Mouse (Mus musculus) forebrain, embryonic 15.5 days (tissue): ENCODE results near the gene Unc80. TPM values are rescaled to one million over a fixed set of nuclear protein-coding genes. Genes with fewer than 3 reads are reported as not detected.

ENCODE experiments used
- ATAC-seq: fragments of 200-750 bp; cut with Nextera tagmentation; replicated peaks from 2 replicates; pipeline ENCODE4 v1.8.0; 2017; ENCODE audit warnings: mild to moderate bottlenecking, moderate TSS enrichment, moderate library complexity
- H3K27ac ChIP-seq: fragments of 300-500 bp; sonication (generic); replicated peaks from 2 replicates; pipeline ENCODE4 v1.5.1; 2015; ENCODE audit warnings: mild to moderate bottlenecking, inconsistent platforms
- H3K27me3 ChIP-seq: fragments of 300-500 bp; sonication (generic); 2 replicates; pipeline ENCODE4 v1.6.1; 2015; ENCODE audit warnings: inconsistent platforms
- H3K36me3 ChIP-seq: fragments of 300-500 bp; sonication (generic); 2 replicates; pipeline ENCODE4 v1.6.1; 2015; ENCODE audit warnings: mild to moderate bottlenecking, inconsistent platforms
- H3K4me1 ChIP-seq: fragments of 300-500 bp; sonication (generic); 2 replicates; pipeline ENCODE4 v1.6.1; 2015; ENCODE audit warnings: inconsistent platforms
- H3K4me2 ChIP-seq: fragments of 300-500 bp; sonication (generic); replicated peaks from 2 replicates; pipeline ENCODE4 v1.6.1; 2015; ENCODE audit warnings: mild to moderate bottlenecking, inconsistent platforms
- H3K4me3 ChIP-seq: fragments of 300-500 bp; sonication (generic); 2 replicates; pipeline ENCODE4 v1.5.1; 2015; ENCODE audit warnings: mild to moderate bottlenecking, inconsistent platforms
- H3K9ac ChIP-seq: fragments of 300-500 bp; sonication (generic); replicated peaks from 2 replicates; pipeline ENCODE4 v1.6.1; 2015; ENCODE audit warnings: mild to moderate bottlenecking, inconsistent platforms
- H3K9me3 ChIP-seq: fragments of 300-500 bp; sonication (generic); 2 replicates; pipeline ENCODE4 v1.6.1; 2016; ENCODE audit warnings: inconsistent platforms
- WGBS: fragments of 180-500 bp; shearing (Covaris S2); methylation state at CpG from one replicate; pipeline ENCODE4 v1.1.7; 2015; ENCODE audit warnings: mixed read lengths; 5-methylcytosine and 5-hydroxymethylcytosine counted together
- polyA plus RNA-seq: library from polyadenylated mRNA; unstranded; fragments of >200 nt; fragmentation: Nextera tagmentation; extraction: Ambion mirVana; gene quantifications from 2 replicates; pipeline ENCODE4 v1.2.1, GENCODE M21; 2015

The Unc80 gene
- polyA plus RNA-seq, 1 experiment from 2014 or later: 3.9 TPM

GRCm38 (mm10) chr1:66493064-66493463 lies 24.9 kb downstream of the Unc80 start:
- Histone ChIP-seq H3K4me1 (0 out of 2 replicates have a peak, but pooled peaks cover 4% of the 10 kb centered on the region), H3K9me3 (no peaks in the 10 kb centered on the region), H3K4me3 (no peak overlapping the region), H3K27ac (no peak overlapping the region), H3K4me2 (no peak overlapping the region), H3K9ac (no peak overlapping the region), H3K27me3 (no peaks in the 10 kb centered on the region), H3K36me3 (no peaks in the 10 kb centered on the region)
- no peak for ATAC-seq
- WGBS: 46% methylated on average over 6 of the region's 6 CpGs

GRCm38 (mm10) chr1:66495310-66496012 lies 27.3 kb downstream of the Unc80 start:
- H3K27me3 ChIP-seq: no peaks in the 10 kb centered on the region

GRCm38 (mm10) chr1:66550812-66551211 lies 82.6 kb downstream of the Unc80 start:
- 89% methylated on average over 3 of the region's 3 CpGs for WGBS
- no peak for ATAC-seq
- no peak overlapping the region for H3K9ac ChIP-seq
- H3K4me1 ChIP-seq: no peaks in the 10 kb centered on the region
- H3K27ac ChIP-seq: no peak overlapping the region
- H3K4me2 ChIP-seq: no peak overlapping the region
- H3K9me3 ChIP-seq: no peaks in the 10 kb centered on the region
- H3K36me3 ChIP-seq: no peaks in the 10 kb centered on the region
- H3K4me3 ChIP-seq: no peak overlapping the region
- no peaks in the 10 kb centered on the region for H3K27me3 ChIP-seq

More at GRCm38 (mm10) chr1:66495310-66496012, 27.3 kb downstream of the Unc80 start:
- Histone ChIP-seq H3K9me3 (no peaks in the 10 kb centered on the region), H3K4me2 (no peak overlapping the region), H3K27ac (no peak overlapping the region), H3K9ac (no peak overlapping the region), H3K36me3 (no peaks in the 10 kb centered on the region), H3K4me1 (0 out of 2 replicates have a peak, but pooled peaks cover 4% of the 10 kb centered on the region), H3K4me3 (no peak overlapping the region)
- WGBS: 29% methylated on average over 3 of the region's 3 CpGs
- peak; percentile 74 for ATAC-seq

GRCm38 (mm10) chr1:66552396-66552966 lies 84.3 kb downstream of the Unc80 start:
- no peaks in the 10 kb centered on the region for H3K9me3 ChIP-seq
- H3K27ac ChIP-seq: no peak overlapping the region
- no peaks in the 10 kb centered on the region for H3K4me1 ChIP-seq
- H3K4me2 ChIP-seq: no peak overlapping the region
- no peak overlapping the region for H3K9ac ChIP-seq
- ATAC-seq: no peak
- WGBS: 79% methylated on average over 5 of the region's 5 CpGs
- no peaks in the 10 kb centered on the region for H3K27me3 ChIP-seq
- H3K36me3 ChIP-seq: no peaks in the 10 kb centered on the region
- H3K4me3 ChIP-seq: no peak overlapping the region

DNA sequence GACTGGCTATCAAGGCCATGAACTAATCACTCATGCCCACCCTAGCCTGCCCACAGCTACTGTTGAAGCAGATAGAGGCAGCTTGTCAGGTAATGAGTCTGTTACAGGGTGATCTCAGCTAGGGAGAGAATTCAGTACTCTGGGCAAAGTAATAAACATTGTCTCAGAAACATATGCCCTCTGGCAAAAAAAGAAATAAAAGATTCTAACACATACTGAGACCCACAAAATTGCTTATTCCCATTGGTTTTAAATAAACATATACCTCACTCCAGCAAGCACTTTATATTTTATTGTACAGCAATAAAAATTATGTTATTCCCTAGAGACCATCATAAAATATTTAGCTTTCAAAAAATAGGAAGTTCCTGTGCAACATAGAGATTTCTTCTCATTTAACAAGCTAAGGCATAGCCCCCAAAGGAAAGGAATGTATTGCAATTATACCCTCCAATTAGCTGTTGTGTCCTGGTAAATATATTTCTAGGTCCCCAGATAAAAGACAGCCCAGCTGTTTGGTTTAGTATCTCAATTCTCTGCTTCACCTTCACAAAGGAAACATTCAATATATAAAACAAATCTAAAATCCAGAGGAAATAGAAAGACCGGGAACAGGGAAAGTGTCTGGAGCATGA lies 93.6 kb downstream of the Unc80 start:
- no peak overlapping the region for H3K27ac ChIP-seq
- WGBS: 76% methylated on average over 1 of the region's 1 CpGs
- no peaks in the 10 kb centered on the region for H3K9me3 ChIP-seq
- H3K4me1 ChIP-seq: no peaks in the 10 kb centered on the region
- H3K9ac ChIP-seq: no peak overlapping the region
- H3K36me3 ChIP-seq: no peaks in the 10 kb centered on the region
- ATAC-seq: no peak
- no peak overlapping the region for H3K4me2 ChIP-seq
- no peak overlapping the region for H3K4me3 ChIP-seq
- H3K27me3 ChIP-seq: no peaks in the 10 kb centered on the region

- no peak overlapping the region for H3K4me3 ChIP-seq
- no peak overlapping the region for H3K4me2 ChIP-seq
- no peaks in the 10 kb centered on the region for H3K27me3 ChIP-seq
- WGBS: 85% methylated on average over 2 of the region's 2 CpGs
- H3K9ac ChIP-seq: no peak overlapping the region
- ATAC-seq: no peak
- H3K4me1 ChIP-seq: no peaks in the 10 kb centered on the region
- H3K27ac ChIP-seq: no peak overlapping the region
- no peaks in the 10 kb centered on the region for H3K36me3 ChIP-seq
- H3K9me3 ChIP-seq: no peaks in the 10 kb centered on the region
These were observed 94.2 kb downstream of the Unc80 start for GRCm38 (mm10) chr1:66562332-66562731.

- Histone ChIP-seq H3K36me3 (no peaks in the 10 kb centered on the region), H3K4me2 (no peak overlapping the region), H3K9me3 (no peaks in the 10 kb centered on the region), H3K9ac (no peak overlapping the region), H3K27me3 (no peaks in the 10 kb centered on the region), H3K4me1 (no peaks in the 10 kb centered on the region), H3K27ac (no peak overlapping the region), H3K4me3 (no peak overlapping the region)
- WGBS: 76% methylated on average over 13 of the region's 13 CpGs
- no peak for ATAC-seq
These were observed 101.6 kb downstream of the Unc80 start for GRCm38 (mm10) chr1:66569736-66570135.

DNA sequence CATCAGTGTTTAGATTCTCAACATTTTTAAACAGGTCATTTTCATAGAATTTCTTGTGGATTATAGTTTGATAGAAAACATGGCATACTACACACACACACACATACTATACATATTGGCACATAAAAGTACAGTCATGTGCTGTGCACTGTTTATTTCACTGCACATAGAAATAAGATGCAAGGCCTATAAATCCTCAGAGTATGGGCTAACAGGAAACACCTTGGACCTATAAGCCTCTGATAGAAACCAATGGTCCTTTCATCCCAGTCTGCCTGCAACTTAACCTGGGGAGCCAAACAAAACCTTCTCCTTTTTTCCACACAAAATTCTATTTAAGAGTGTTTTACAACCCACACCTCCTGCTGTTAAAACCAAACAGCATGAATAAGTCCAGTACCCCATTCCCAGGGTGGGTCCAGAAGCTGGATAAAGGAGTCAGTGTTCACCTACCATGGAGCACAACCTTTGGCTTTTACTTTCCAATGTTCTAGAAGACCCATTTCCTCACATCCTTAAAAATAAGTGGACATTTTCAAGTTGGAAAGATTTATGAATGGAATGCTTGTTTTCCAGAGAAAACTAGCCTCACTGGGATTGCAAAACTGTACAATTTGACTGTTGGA lies 129.1 kb downstream of the Unc80 start:
- Histone ChIP-seq H3K27me3 (no peaks in the 10 kb centered on the region), H3K27ac (no peak overlapping the region), H3K4me2 (no peak overlapping the region), H3K4me1 (no peaks in the 10 kb centered on the region), H3K9ac (no peak overlapping the region), H3K4me3 (no peak overlapping the region), H3K36me3 (no peaks in the 10 kb centered on the region), H3K9me3 (no peaks in the 10 kb centered on the region)
- no peak for ATAC-seq

DNA sequence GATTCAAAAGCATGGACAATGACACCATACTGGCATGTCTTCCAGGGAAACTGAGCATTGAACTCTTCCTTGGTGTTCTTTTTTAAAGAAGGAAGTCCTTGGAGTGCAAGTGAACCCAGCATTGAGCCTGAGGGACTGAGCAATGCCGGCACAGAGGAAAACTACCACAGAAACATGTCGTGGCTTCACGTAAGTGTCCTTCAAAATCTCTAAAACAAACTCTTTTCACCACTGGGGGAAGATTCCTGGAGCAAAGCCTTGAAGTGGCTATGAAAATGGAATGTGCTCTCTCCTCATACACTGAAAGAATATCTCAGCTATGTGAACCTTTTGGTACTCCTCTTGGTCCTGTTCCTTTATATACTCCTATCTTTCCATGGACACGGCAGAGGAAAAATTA lies 140.1 kb downstream of the Unc80 start:
- H3K27me3 ChIP-seq: no peaks in the 10 kb centered on the region
- no peak overlapping the region for H3K9ac ChIP-seq
- H3K4me3 ChIP-seq: no peak overlapping the region
- H3K27ac ChIP-seq: no peak overlapping the region
- H3K9me3 ChIP-seq: no peaks in the 10 kb centered on the region
- 94% methylated on average over 4 of the region's 4 CpGs for WGBS
- H3K36me3 ChIP-seq: no peaks in the 10 kb centered on the region
- H3K4me1 ChIP-seq: no peaks in the 10 kb centered on the region
- H3K4me2 ChIP-seq: no peak overlapping the region
- no peak for ATAC-seq

- WGBS: 30% methylated on average over 2 of the region's 2 CpGs
- Histone ChIP-seq H3K27me3 (no peaks in the 10 kb centered on the region), H3K36me3 (no peaks in the 10 kb centered on the region), H3K4me3 (no peak overlapping the region), H3K27ac (no peak overlapping the region), H3K4me1 (no peaks in the 10 kb centered on the region), H3K9me3 (no peaks in the 10 kb centered on the region), H3K4me2 (no peak overlapping the region), H3K9ac (no peak overlapping the region)
- ATAC-seq: no peak
These were observed 149.0 kb downstream of the Unc80 start for GRCm38 (mm10) chr1:66617188-66617587.

GRCm38 (mm10) chr1:66638177-66638576 lies 170.0 kb downstream of the Unc80 start:
- no peak overlapping the region for H3K4me3 ChIP-seq
- no peak overlapping the region for H3K9ac ChIP-seq
- 0 out of 2 replicates have a peak, but pooled peaks cover 5% of the 10 kb centered on the region for H3K4me1 ChIP-seq
- H3K27ac ChIP-seq: no peak overlapping the region
- 12% methylated on average over 2 of the region's 2 CpGs for WGBS
- H3K4me2 ChIP-seq: no peak overlapping the region
- no peak for ATAC-seq
- H3K27me3 ChIP-seq: no peaks in the 10 kb centered on the region
- H3K9me3 ChIP-seq: no peaks in the 10 kb centered on the region
- H3K36me3 ChIP-seq: no peaks in the 10 kb centered on the region

DNA sequence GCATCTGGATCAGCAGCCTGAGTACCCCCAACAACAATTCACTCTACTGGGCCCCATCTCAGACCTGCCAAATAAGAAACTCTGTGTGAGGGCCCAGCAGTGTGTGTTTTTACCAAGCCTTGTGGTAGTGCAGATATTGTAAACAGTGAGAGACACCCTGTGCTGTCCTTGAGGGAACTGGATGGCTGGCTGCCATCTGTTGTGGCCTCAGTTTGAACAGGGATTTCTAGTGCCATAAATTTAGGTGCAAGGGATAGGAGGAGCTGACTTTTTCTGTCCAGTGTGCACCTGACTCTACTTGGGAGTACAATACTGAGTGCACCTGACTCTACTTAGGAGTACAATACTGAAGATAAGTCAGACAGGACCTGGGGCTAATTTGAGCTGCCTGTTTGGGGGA lies 178.7 kb downstream of the Unc80 start:
- no peaks in the 10 kb centered on the region for H3K9me3 ChIP-seq
- no peak for ATAC-seq
- no peaks in the 10 kb centered on the region for H3K27me3 ChIP-seq

More for the DNA sequence above, 178.7 kb downstream of the Unc80 start:
- H3K9ac ChIP-seq: no peak overlapping the region
- H3K4me1 ChIP-seq: no peaks in the 10 kb centered on the region
- no peak overlapping the region for H3K27ac ChIP-seq
- H3K4me2 ChIP-seq: no peak overlapping the region
- no peaks in the 10 kb centered on the region for H3K36me3 ChIP-seq
- H3K4me3 ChIP-seq: no peak overlapping the region
